Mouse (Mus musculus) embryonic facial prominence, embryonic 14.5 days (tissue): ENCODE measurements around the gene Map2k6. TPM values are rescaled to one million over a fixed set of nuclear protein-coding genes. Genes with fewer than 3 reads are reported as not detected.

ENCODE experiments used
- ATAC-seq: fragments of 200-750 bp; cut with Nextera tagmentation; 2 replicates; pipeline ENCODE4 v1.8.0; 2017; ENCODE audit warnings: low read depth, moderate number of reproducible peaks, moderate TSS enrichment
- DNase-seq: peaks from one replicate; pipeline ENCODE4 v3.0.0-alpha.2; 2015; ENCODE audit warnings: low spot score
- H3K27ac ChIP-seq: fragments of 300-500 bp; sonication (generic); replicated peaks from 2 replicates; pipeline ENCODE4 v1.5.1; 2014; ENCODE audit warnings: low read depth, mild to moderate bottlenecking, low read length, moderate library complexity
- H3K27me3 ChIP-seq: fragments of 300-500 bp; sonication (generic); replicated peaks from 2 replicates; pipeline ENCODE4 v1.6.1; 2014; ENCODE audit warnings: low read length; ENCODE audit not compliant: control insufficient read depth, insufficient read depth
- H3K36me3 ChIP-seq: fragments of 300-500 bp; sonication (generic); 2 replicates; pipeline ENCODE4 v1.6.1; 2014; ENCODE audit warnings: low read length, mixed read lengths; ENCODE audit not compliant: control insufficient read depth, insufficient read depth
- H3K4me1 ChIP-seq: fragments of 300-500 bp; sonication (generic); 2 replicates; pipeline ENCODE4 v1.6.1; 2014; ENCODE audit warnings: antibody characterized with exemption, low read length; ENCODE audit not compliant: control insufficient read depth, insufficient read depth
- H3K4me2 ChIP-seq: fragments of 300-500 bp; sonication (generic); 2 replicates; pipeline ENCODE4 v1.6.1; 2014; ENCODE audit warnings: low read depth, mild to moderate bottlenecking, low read length, moderate library complexity, mixed read lengths
- H3K4me3 ChIP-seq: fragments of 300-500 bp; sonication (generic); 2 replicates; pipeline ENCODE4 v1.5.1; 2014; ENCODE audit warnings: low read depth, mild to moderate bottlenecking, low read length
- H3K9ac ChIP-seq: fragments of 300-500 bp; sonication (generic); 2 replicates; pipeline ENCODE4 v1.6.1; 2014; ENCODE audit warnings: low read depth, mild to moderate bottlenecking, low read length, moderate library complexity, mixed read lengths
- H3K9me3 ChIP-seq: fragments of 300-500 bp; sonication (generic); 2 replicates; pipeline ENCODE4 v1.6.1; 2016; ENCODE audit warnings: low read length; ENCODE audit not compliant: control insufficient read depth
- WGBS: fragments of 180-500 bp; shearing (Covaris S2); extraction: QIAGEN DNeasy Blood & Tissue Kit; methylation state at CpG from one replicate; pipeline ENCODE4 v1.1.7; 2014; 5-methylcytosine and 5-hydroxymethylcytosine counted together
- polyA plus RNA-seq: library from polyadenylated mRNA; unstranded; fragments of >200 nt; fragmentation: Nextera tagmentation; extraction: Ambion mirVana; gene quantifications from 2 replicates; pipeline ENCODE4 v1.2.1, GENCODE M21; 2014

Map2k6 gene
- polyA plus RNA-seq, 1 experiment from 2014 or later, result 15.5 TPM

DNA sequence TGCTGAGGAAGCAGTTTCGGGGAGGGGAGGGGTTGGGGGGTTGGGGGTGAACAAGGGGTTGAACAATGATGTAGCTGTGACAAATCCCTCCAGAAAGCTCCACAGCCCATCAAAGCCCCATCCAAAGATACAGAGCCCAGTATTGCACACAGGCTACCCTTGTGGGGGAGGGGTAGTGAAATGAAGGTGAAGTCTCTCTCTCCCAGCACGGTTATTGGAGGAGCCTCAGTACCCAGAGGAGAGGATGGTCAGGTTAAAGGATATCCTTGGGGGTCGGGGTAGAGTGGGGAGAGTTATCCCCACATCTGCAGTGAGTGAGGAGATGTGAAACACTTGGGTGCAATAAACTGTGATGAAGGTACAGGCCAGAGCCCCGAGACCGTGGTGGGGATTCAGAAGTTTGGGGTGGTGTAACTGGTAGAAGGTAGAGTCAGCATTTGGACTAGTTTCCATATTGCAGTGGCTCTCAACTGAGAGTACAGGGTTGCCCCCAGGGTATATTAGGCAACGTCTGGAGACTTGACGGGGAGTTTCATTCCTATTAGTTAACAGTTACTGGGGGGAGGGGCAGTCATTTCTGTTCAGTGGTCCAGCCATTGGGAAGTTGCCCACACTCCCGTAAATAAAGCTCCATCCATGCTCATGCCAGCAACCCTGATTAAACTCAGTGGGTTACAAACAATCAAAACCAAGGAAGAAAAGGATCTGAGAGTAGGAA lies 37.1 kb downstream of the Map2k6 start:
- Histone ChIP-seq H3K9me3 (no peaks in the 10 kb centered on the region), H3K36me3 (0 out of 2 replicates have a peak, but pooled peaks cover 4% of the 10 kb centered on the region), H3K9ac (no peak overlapping the region), H3K4me3 (no peak overlapping the region), H3K27ac (no peak overlapping the region), H3K4me1 (no peaks in the 10 kb centered on the region), H3K27me3 (no peaks in the 10 kb centered on the region), H3K4me2 (no peak overlapping the region)
- no peak for ATAC-seq
- 68% methylated on average over 8 of the region's 8 CpGs for WGBS
- DNase-seq, result no peak

DNA sequence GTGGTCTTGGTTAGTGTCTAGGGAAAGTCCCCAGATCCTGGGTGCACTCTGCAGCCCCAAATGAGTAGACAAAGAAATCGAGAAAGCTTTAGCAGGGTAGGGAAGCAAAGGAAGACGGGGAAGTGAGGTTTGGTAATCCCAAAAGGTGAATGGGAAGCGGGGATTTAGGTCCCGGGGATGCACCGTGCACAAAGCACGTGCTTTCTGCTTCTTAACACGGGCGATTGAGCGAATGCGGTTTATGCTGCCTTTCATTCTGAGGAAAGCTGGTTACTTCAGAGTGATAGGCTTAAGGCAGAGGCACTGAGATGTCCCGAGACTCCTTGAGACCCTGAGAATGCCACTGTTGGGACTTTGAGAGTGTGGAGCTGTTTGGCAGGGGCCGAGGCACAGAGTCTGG lies 38.1 kb downstream of the Map2k6 start:
- 78% methylated on average over 12 of the region's 12 CpGs for WGBS
- no peak overlapping the region for H3K4me3 ChIP-seq
- H3K9ac ChIP-seq, result no peak overlapping the region
- 0 out of 2 replicates have a peak, but pooled peaks cover 4% of the 10 kb centered on the region for H3K36me3 ChIP-seq
- ATAC-seq (no peak), DNase-seq (no peak)
- H3K4me2 ChIP-seq, result no peak overlapping the region
- H3K4me1 ChIP-seq, result no peaks in the 10 kb centered on the region
- H3K9me3 ChIP-seq, result no peaks in the 10 kb centered on the region
- H3K27me3 ChIP-seq, result no peaks in the 10 kb centered on the region
- H3K27ac ChIP-seq, result no peak overlapping the region

DNA sequence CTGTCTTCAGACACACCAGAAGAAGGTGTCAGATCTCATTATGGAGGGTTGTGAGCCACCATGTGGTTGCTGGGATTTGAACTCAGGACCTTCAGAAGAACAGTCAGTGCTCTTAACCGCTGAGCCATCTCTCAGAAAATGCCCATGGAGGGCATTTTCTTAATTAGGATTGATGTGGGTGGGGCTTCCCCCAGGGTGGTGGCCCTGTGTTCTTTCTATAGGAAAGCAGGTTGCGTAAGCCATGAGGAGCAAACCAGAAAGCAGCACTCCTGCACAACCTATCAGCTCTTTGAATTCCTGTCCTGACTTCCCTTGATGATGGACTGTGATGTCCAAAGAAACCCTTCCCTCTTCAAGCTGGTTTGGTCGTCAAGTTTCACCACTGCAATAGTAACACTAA lies 39.2 kb downstream of the Map2k6 start:
- WGBS, result 89% methylated on average over 3 of the region's 3 CpGs
- no peak overlapping the region for H3K27ac ChIP-seq
- H3K27me3 ChIP-seq, result no peaks in the 10 kb centered on the region
- H3K4me3 ChIP-seq, result no peak overlapping the region
- no peak overlapping the region for H3K4me2 ChIP-seq
- DNase-seq, result no peak
- ATAC-seq, result no peak
- H3K4me1 ChIP-seq, result no peaks in the 10 kb centered on the region
- no peaks in the 10 kb centered on the region for H3K9me3 ChIP-seq
- H3K9ac ChIP-seq, result no peak overlapping the region
- H3K36me3 ChIP-seq, result 0 out of 2 replicates have a peak, but pooled peaks cover 4% of the 10 kb centered on the region

DNA sequence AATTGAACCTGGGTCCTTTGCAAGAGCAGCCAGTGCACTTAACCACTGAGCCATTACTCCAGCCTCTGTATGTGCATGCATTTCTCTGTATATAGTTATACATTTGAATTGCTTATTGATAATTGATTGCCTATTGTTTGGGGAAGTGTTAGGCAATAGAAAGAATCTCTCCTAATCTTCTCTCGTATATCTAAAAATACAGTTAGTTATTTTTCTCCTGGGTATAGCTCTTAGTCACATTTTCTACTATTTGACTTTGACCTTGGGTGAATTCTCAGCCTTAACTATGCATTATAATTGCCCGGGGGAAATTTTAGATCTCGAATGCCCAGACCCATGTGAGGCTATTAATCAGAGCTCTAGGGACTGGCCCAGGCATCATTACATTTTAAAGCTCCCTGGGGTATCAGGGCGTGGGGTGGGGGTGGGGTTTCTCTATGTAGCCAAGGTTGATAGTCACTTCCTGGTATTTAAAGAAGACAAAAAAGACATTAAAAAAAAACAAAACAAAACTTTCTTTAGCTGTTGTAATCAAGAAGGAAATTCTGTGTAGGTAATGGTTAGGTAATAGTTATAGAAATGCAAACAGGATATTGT lies 39.9 kb downstream of the Map2k6 start:
- Histone ChIP-seq H3K4me3 (no peak overlapping the region), H3K9me3 (no peaks in the 10 kb centered on the region), H3K4me1 (no peaks in the 10 kb centered on the region), H3K27ac (no peak overlapping the region), H3K36me3 (0 out of 2 replicates have a peak, but pooled peaks cover 4% of the 10 kb centered on the region), H3K4me2 (no peak overlapping the region), H3K27me3 (no peaks in the 10 kb centered on the region), H3K9ac (no peak overlapping the region)
- ATAC-seq, result no peak
- 59% methylated on average over 4 of the region's 4 CpGs for WGBS
- no peak for DNase-seq

DNA sequence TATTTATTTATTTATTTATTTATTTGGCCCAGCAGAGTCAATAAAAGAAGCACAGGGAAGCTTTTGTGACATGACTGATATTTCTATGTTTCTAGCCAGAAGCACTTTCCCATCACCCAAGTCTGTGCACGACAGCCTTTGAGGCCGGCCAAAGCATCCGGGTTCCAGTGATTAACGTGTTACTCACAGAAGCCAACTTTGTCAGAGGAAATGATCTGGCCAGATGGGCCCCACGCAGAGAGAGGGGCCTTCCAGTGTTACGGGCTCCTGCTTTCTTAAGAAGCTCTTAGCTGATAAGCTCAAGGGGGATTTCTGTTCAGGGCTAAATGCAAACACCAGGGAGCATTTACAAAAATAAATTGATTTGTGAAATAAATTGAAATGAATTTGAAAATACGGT lies 40.4 kb downstream of the Map2k6 start:
- H3K4me2 ChIP-seq, result no peak overlapping the region
- H3K27me3 ChIP-seq, result no peaks in the 10 kb centered on the region
- ATAC-seq (no peak), DNase-seq (no peak)
- no peaks in the 10 kb centered on the region for H3K4me1 ChIP-seq
- 0 out of 2 replicates have a peak, but pooled peaks cover 4% of the 10 kb centered on the region for H3K36me3 ChIP-seq
- no peaks in the 10 kb centered on the region for H3K9me3 ChIP-seq
- H3K4me3 ChIP-seq, result no peak overlapping the region
- 56% methylated on average over 7 of the region's 7 CpGs for WGBS
- no peak overlapping the region for H3K9ac ChIP-seq
- no peak overlapping the region for H3K27ac ChIP-seq

DNA sequence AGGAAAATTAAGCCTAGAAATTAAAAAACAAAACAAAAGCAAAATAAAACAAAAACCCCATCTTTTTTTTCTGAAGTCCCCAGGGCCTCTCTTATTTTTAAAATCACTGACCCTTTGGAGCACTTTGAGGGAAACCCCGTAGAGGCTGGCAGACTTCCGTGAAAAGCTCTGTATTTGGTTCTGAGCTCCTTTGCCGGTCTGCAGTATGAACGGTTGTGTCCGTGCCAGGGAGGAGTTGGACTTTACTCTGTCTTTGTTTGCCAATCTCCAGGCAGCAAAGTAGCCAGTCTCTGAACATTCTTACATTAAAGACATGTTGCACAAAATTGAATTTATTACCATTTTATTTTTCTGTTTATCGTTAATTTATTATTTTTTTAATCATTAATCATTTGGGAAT lies 45.7 kb downstream of the Map2k6 start:
- WGBS, result 77% methylated on average over 6 of the region's 6 CpGs
- H3K4me3 ChIP-seq, result no peak overlapping the region
- no peak for DNase-seq
- H3K9ac ChIP-seq, result no peak overlapping the region
- ATAC-seq, result no peak
- 0 out of 2 replicates have a peak, but pooled peaks cover 4% of the 10 kb centered on the region for H3K36me3 ChIP-seq
- peaks cover 17% of the 10 kb centered on the region for H3K4me1 ChIP-seq
- H3K4me2 ChIP-seq, result no peak overlapping the region
- no peak overlapping the region for H3K27ac ChIP-seq
- no peaks in the 10 kb centered on the region for H3K27me3 ChIP-seq
- H3K9me3 ChIP-seq, result no peaks in the 10 kb centered on the region

DNA sequence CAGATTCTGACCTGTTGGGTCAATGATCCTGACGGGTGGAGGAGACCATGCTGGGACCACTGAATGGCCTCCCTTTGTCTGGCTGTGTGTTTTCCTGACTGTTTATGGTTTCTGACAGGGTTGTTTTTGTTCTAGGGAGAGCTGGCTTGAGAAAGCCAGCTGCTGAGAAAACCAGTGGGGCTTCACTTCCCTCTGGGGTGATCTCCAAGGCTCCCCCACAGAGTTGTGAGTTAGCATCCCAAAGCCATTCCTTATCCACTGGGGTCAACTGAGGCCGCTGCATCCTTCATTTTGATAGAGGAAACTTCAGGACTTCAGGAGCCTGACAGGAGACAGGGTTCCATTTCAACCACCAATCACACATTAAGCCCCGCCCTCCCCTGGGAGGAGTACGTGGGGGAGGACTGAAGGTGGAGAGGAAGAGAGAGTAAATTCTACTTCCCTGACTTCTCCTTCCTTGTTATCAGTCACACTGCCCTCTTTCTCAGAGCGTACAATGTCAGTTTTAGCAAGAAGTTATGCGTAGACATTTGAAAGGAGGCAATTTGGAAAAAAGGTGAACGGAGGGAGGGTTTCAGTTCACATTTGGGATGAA lies 49.3 kb downstream of the Map2k6 start:
- H3K36me3 ChIP-seq, result no peaks in the 10 kb centered on the region; the same call in 1 of the 2 replicates
- peak overlapping the region; percentile 60 for H3K4me2 ChIP-seq
- H3K9ac ChIP-seq, result peak overlapping the region; percentile 36; the same call in 1 of the 2 replicates
- H3K4me3 ChIP-seq, result peak overlapping the region; percentile 28
- no peaks in the 10 kb centered on the region for H3K27me3 ChIP-seq
- H3K4me1 ChIP-seq, result peaks cover 30% of the 10 kb centered on the region
- DNase-seq (peak; percentile 63), ATAC-seq (no peak; the same call in 1 of the 2 replicates)
- WGBS, result 15% methylated on average over 7 of the region's 7 CpGs
- H3K9me3 ChIP-seq, result no peaks in the 10 kb centered on the region
- H3K27ac ChIP-seq, result peak overlapping the region; percentile 56

DNA sequence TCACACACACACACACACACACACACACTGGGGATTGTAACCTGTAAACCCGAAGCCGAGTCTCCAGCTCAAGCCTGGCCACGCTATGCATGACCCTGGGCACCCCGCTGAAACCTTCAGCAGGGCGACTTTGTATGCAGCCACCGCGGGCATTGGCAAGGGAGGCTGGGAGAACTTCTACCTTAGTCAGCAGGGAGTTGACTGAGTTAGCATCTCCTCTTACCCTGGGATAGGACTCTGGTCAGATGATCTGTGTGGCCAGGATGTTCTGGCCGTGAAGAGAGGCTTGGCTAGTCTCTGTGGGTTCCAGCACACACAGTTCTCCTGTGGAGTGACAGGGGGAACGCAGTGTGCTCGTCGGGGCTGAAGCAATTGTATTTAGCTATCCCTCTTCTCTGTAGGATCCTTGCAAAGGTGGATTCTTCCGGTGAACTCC lies 49.8 kb downstream of the Map2k6 start:
- peak; percentile 44; the same call in 1 of the 2 replicates for ATAC-seq
- Histone ChIP-seq H3K27me3 (no peaks in the 10 kb centered on the region), H3K27ac (peak overlapping the region; percentile 56), H3K9ac (peak overlapping the region; percentile 36), H3K9me3 (no peaks in the 10 kb centered on the region), H3K4me2 (peak overlapping the region; percentile 60), H3K4me3 (peak overlapping the region; percentile 28), H3K36me3 (no peaks in the 10 kb centered on the region; the same call in 1 of the 2 replicates), H3K4me1 (peaks cover 30% of the 10 kb centered on the region)
- 7% methylated on average over 12 of the region's 12 CpGs for WGBS
- no peak for DNase-seq
